Comparison of ENCODE assay signal across 8 mouse cellular contexts in the genomic region with DNA sequence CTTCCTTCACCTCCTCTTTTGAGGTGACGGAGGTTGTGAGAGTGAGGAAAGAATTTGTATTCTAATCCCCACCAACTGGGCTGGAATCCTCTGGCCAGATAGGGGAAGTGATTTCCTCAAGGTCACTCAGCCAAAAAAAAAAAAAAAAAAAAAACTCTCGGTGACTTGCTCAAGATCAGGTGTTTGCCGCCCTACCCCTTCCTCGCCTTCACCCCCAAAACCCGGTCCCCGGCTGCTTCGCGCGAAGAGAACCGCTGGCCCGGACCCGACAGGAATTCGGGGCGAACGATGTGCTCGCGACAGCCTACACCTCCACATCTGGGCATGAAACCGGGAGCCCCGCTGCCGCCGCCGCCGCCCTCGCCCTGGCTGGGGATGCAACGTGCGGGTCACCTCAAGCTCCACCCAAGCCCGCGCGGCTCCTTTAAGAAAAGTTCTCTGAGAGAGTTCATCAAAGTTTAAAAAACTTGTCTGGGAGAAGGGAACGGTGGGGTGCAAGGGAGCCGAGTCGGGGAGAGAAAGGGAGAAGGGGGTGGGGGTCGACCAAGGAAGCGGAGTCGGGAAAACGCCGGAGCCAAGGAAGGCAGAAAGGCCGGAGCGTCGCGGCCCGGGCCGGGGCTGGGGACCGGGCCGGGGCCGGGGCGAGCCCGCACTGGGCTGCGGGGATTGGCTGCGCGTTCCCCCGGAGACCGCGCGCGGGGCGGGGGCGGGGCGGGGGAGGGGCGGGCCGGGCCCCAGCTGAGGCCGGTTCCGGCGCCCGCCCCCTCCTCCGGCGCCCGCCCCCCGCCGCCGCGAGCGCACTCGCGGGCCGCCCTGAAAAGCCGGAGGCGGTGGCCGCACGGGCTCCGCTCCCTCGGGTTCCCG. TPM values are rescaled to one million over a fixed set of nuclear protein-coding genes. Genes with fewer than 3 reads are reported as not detected.
DNase-seq lines count a peak whose midpoint lies in the region; ATAC-seq and TF ChIP-seq lines count a peak whose summit lies in the region.

No protein-coding gene starts in this region.

- peak overlapping the region; percentile 57 for H3K9ac ChIP-seq in forebrain, embryonic 16.5 days (replicated peaks; ENCODE audit: low read depth, low read length)
- peak overlapping the region; percentile 67 for H3K9ac ChIP-seq in hindbrain, embryonic 12.5 days
- peak overlapping the region; percentile 60 for H3K9ac ChIP-seq in limb, embryonic 15.5 days
- H3K9ac ChIP-seq in midbrain, embryonic 15.5 days: peak overlapping the region; percentile 43

- H3K79me3 ChIP-seq in C2C12 (ENCODE audit: low read depth): peaks cover 41% of the 10 kb centered on the region

- peak overlapping the region; percentile 53 for H3K4me3 ChIP-seq in C2C12 (ENCODE audit: insufficient read depth, poor library complexity, severe bottlenecking)
- peak overlapping the region; percentile 72 for H3K4me3 ChIP-seq in forebrain, embryonic 16.5 days (replicated peaks; ENCODE audit: low read length)
- H3K4me3 ChIP-seq in hindbrain, embryonic 12.5 days: peak overlapping the region; percentile 58
- peak overlapping the region; percentile 59 for H3K4me3 ChIP-seq in limb, embryonic 15.5 days
- peak overlapping the region; percentile 67 for H3K4me3 ChIP-seq in midbrain, embryonic 15.5 days

- under 1% methylated on average over 45 of the region's 83 CpGs for WGBS in forebrain, embryonic 16.5 days
- under 1% methylated on average over 44 of the region's 83 CpGs for WGBS in hindbrain, embryonic 12.5 days
- under 1% methylated on average over 63 of the region's 83 CpGs for WGBS in limb, embryonic 15.5 days
- WGBS in midbrain, embryonic 15.5 days: under 1% methylated on average over 54 of the region's 83 CpGs

- intact Hi-C loops in left cerebral cortex, postnatal 25 days (cut with DNase I): no loop called here

- H3K9me3 ChIP-seq in forebrain, embryonic 16.5 days (ENCODE audit: control insufficient read depth, low read length): no peaks in the 10 kb centered on the region
- no peaks in the 10 kb centered on the region for H3K9me3 ChIP-seq in hindbrain, embryonic 12.5 days (replicated peaks)
- H3K9me3 ChIP-seq in limb, embryonic 15.5 days: no peaks in the 10 kb centered on the region
- H3K9me3 ChIP-seq in midbrain, embryonic 15.5 days: no peaks in the 10 kb centered on the region

- no peaks in the 10 kb centered on the region for H3K27me3 ChIP-seq in C2C12 (ENCODE audit: control insufficient read depth, insufficient read depth, insufficient read length)
- H3K27me3 ChIP-seq in forebrain, embryonic 16.5 days (replicated peaks; ENCODE audit: control insufficient read depth, insufficient read depth, low read length): peaks cover 25% of the 10 kb centered on the region
- peaks cover 45% of the 10 kb centered on the region for H3K27me3 ChIP-seq in hindbrain, embryonic 12.5 days
- peaks cover 30% of the 10 kb centered on the region for H3K27me3 ChIP-seq in limb, embryonic 15.5 days
- peaks cover 51% of the 10 kb centered on the region for H3K27me3 ChIP-seq in midbrain, embryonic 15.5 days (replicated peaks)

- peaks cover 46% of the 10 kb centered on the region for H3K79me2 ChIP-seq in C2C12 (ENCODE audit: control insufficient read depth, insufficient read depth)

- no peaks in the 10 kb centered on the region for H3K36me3 ChIP-seq in C2C12 (ENCODE audit: control insufficient read depth, insufficient read depth)
- no peaks in the 10 kb centered on the region for H3K36me3 ChIP-seq in forebrain, embryonic 16.5 days (ENCODE audit: control insufficient read depth, insufficient read depth)
- no peaks in the 10 kb centered on the region for H3K36me3 ChIP-seq in hindbrain, embryonic 12.5 days
- no peaks in the 10 kb centered on the region for H3K36me3 ChIP-seq in limb, embryonic 15.5 days
- H3K36me3 ChIP-seq in midbrain, embryonic 15.5 days (replicated peaks): no peaks in the 10 kb centered on the region

- peaks cover 22% of the 10 kb centered on the region for H3K4me1 ChIP-seq in forebrain, embryonic 16.5 days (replicated peaks; ENCODE audit: control insufficient read depth, insufficient read depth, low read length)
- H3K4me1 ChIP-seq in hindbrain, embryonic 12.5 days: peaks cover 18% of the 10 kb centered on the region
- peaks cover 24% of the 10 kb centered on the region for H3K4me1 ChIP-seq in limb, embryonic 15.5 days
- peaks cover 30% of the 10 kb centered on the region for H3K4me1 ChIP-seq in midbrain, embryonic 15.5 days

- ATAC-seq in forebrain, embryonic 16.5 days: peak; percentile 90
- ATAC-seq in hindbrain, embryonic 12.5 days (ENCODE audit: low FRiP score): peak; percentile 90
- ATAC-seq in limb, embryonic 15.5 days (ENCODE audit: insufficient number of reproducible peaks, low FRiP score, low TSS enrichment, low read depth): peak; percentile 89
- ATAC-seq in midbrain, embryonic 15.5 days (replicated peaks): peak; percentile 65

- H3K4me2 ChIP-seq in forebrain, embryonic 16.5 days (ENCODE audit: low read length): peak overlapping the region; percentile 100
- H3K4me2 ChIP-seq in hindbrain, embryonic 12.5 days (replicated peaks): peak overlapping the region; percentile 88
- H3K4me2 ChIP-seq in limb, embryonic 15.5 days: peak overlapping the region; percentile 94
- H3K4me2 ChIP-seq in midbrain, embryonic 15.5 days: peak overlapping the region; percentile 100

- DNase-seq in adrenal gland, adult (ENCODE audit: inconsistent age in 2 of 2, low spot score in 1 of 2): peak; percentile 83 to 94
- peak; percentile 34 to 42 for DNase-seq in thymus, adult 18-20 months
- no peak for DNase-seq in left cerebral cortex, postnatal 25 days (ENCODE audit: low spot score in 2 of 2)

- H3ac ChIP-seq in C2C12 (ENCODE audit: control insufficient read depth, insufficient read length, low read depth): peak overlapping the region; percentile 85

- H3K27ac ChIP-seq in forebrain, embryonic 16.5 days (ENCODE audit: low read length): no peak overlapping the region
- no peak overlapping the region for H3K27ac ChIP-seq in hindbrain, embryonic 12.5 days
- H3K27ac ChIP-seq in limb, embryonic 15.5 days: peak overlapping the region; percentile 77
- no peak overlapping the region for H3K27ac ChIP-seq in midbrain, embryonic 15.5 days

- no peak for TF ChIP-seq CTCF in C2C12 (IDR thresholded peaks at IDR 0.05; ENCODE audit: control insufficient read depth, insufficient read depth, insufficient read length)

TF ChIP-seq in C2C12, 6 proteins besides CTCF, POLR2A, EP300 and RAD21:
- TF ChIP-seq MYOG (IDR thresholded peaks at IDR 0.05; ENCODE audit: control insufficient read depth, extremely low read depth, insufficient read length) (no peak), FOSL1 (IDR thresholded peaks at IDR 0.05; ENCODE audit: insufficient read depth, low read length, poor library complexity, severe bottlenecking) (no peak), MAX (IDR thresholded peaks at IDR 0.05) (no peak), USF1 (IDR thresholded peaks at IDR 0.05; ENCODE audit: low read depth) (no peak), CEBPB (IDR thresholded peaks at IDR 0.05; ENCODE audit: low read depth) (no peak), MYOD1 (IDR thresholded peaks at IDR 0.05; ENCODE audit: control insufficient read depth, insufficient read length, low read depth) (no peak)

RNA-seq across cellular contexts. Expression of a gene that starts 0.6 kb away (rescaled TPM):
- 41.3 TPM for polyA plus RNA-seq in C2C12 (2012; fragmentation: generic; extraction: Trizol)
- polyA plus RNA-seq in forebrain, embryonic 16.5 days (2015; fragmentation: Nextera tagmentation; extraction: Ambion mirVana): 3.2 and 3.4 TPM in 2 replicates
- polyA plus RNA-seq in hindbrain, embryonic 12.5 days (2016; fragmentation: Nextera tagmentation; extraction: Ambion mirVana): 13.7 and 15.0 TPM in 2 replicates
- polyA plus RNA-seq in limb, embryonic 15.5 days (2015; fragmentation: Nextera tagmentation; extraction: Ambion mirVana): 7.9 and 9.5 TPM in 2 replicates
- 3.6 and 3.8 TPM in 2 replicates for polyA plus RNA-seq in midbrain, embryonic 15.5 days (2015; fragmentation: Nextera tagmentation; extraction: Ambion mirVana)
- total RNA-seq in left cerebral cortex, postnatal 25 days (2021): 1 to 10 TPM; 2.2 to 3.2 TPM

RNA-seq across cellular contexts. Expression of a gene that starts 37.8 kb away (rescaled TPM):
- polyA plus RNA-seq in C2C12 (2012; fragmentation: generic; extraction: Trizol): 75.7 TPM
- 345 and 364 TPM in 2 replicates for polyA plus RNA-seq in forebrain, embryonic 16.5 days (2015; fragmentation: Nextera tagmentation; extraction: Ambion mirVana)
- 312 and 323 TPM in 2 replicates for polyA plus RNA-seq in hindbrain, embryonic 12.5 days (2016; fragmentation: Nextera tagmentation; extraction: Ambion mirVana)
- 315 and 328 TPM in 2 replicates for polyA plus RNA-seq in limb, embryonic 15.5 days (2015; fragmentation: Nextera tagmentation; extraction: Ambion mirVana)
- polyA plus RNA-seq in midbrain, embryonic 15.5 days (2015; fragmentation: Nextera tagmentation; extraction: Ambion mirVana): 401 and 421 TPM in 2 replicates
- 100 to 1,000 TPM; 231 to 250 TPM for total RNA-seq in left cerebral cortex, postnatal 25 days (2021)

RNA-seq across cellular contexts. Expression of a gene that starts 43.0 kb away (rescaled TPM):
- 10.8 TPM for polyA plus RNA-seq in C2C12 (2012; fragmentation: generic; extraction: Trizol)
- polyA plus RNA-seq in forebrain, embryonic 16.5 days (2015; fragmentation: Nextera tagmentation; extraction: Ambion mirVana): 8.9 and 10.2 TPM in 2 replicates
- 13.9 and 16.5 TPM in 2 replicates for polyA plus RNA-seq in hindbrain, embryonic 12.5 days (2016; fragmentation: Nextera tagmentation; extraction: Ambion mirVana)
- polyA plus RNA-seq in limb, embryonic 15.5 days (2015; fragmentation: Nextera tagmentation; extraction: Ambion mirVana): 8.9 and 9.6 TPM in 2 replicates
- polyA plus RNA-seq in midbrain, embryonic 15.5 days (2015; fragmentation: Nextera tagmentation; extraction: Ambion mirVana): 2.3 and 2.7 TPM in 2 replicates
- total RNA-seq in left cerebral cortex, postnatal 25 days (2021): under 1 TPM; 0.27 to 0.46 TPM

RNA-seq across cellular contexts. Expression of a gene that starts 50.2 kb away (rescaled TPM):
- 23.3 TPM for polyA plus RNA-seq in C2C12 (2012; fragmentation: generic; extraction: Trizol)
- polyA plus RNA-seq in forebrain, embryonic 16.5 days (2015; fragmentation: Nextera tagmentation; extraction: Ambion mirVana): 4.7 and 5.7 TPM in 2 replicates
- 12.4 and 14.1 TPM in 2 replicates for polyA plus RNA-seq in hindbrain, embryonic 12.5 days (2016; fragmentation: Nextera tagmentation; extraction: Ambion mirVana)
- 18.6 and 19.7 TPM in 2 replicates for polyA plus RNA-seq in limb, embryonic 15.5 days (2015; fragmentation: Nextera tagmentation; extraction: Ambion mirVana)
- 4.5 and 5.0 TPM in 2 replicates for polyA plus RNA-seq in midbrain, embryonic 15.5 days (2015; fragmentation: Nextera tagmentation; extraction: Ambion mirVana)
- 10 to 100 TPM; 13.3 to 17.0 TPM for total RNA-seq in left cerebral cortex, postnatal 25 days (2021)

Comparison
In these comparisons a context has a peak if more than half of its experiments do, and no peak if none do; other contexts are left out.
1. DNase-seq: peak in adrenal gland, adult (2 of 2) and thymus, adult 18-20 months (2 of 2); none in left cerebral cortex, postnatal 25 days (0 of 2).
2. Peak in every context shown above with its lines, with median percentiles within 50 percentile points of each other: H3K4me3 ChIP-seq, ATAC-seq, H3K4me2 ChIP-seq and H3K9ac ChIP-seq.